Mouse (Mus musculus) retina, adult 2 months (tissue): ENCODE data around the gene Mpzl3.

ENCODE experiments used
- DNase-seq: peaks from one replicate; pipeline ENCODE4 v3.0.0-alpha.2; 2012; ENCODE audit warnings: low read depth, low spot score

Mpzl3 gene

DNA sequence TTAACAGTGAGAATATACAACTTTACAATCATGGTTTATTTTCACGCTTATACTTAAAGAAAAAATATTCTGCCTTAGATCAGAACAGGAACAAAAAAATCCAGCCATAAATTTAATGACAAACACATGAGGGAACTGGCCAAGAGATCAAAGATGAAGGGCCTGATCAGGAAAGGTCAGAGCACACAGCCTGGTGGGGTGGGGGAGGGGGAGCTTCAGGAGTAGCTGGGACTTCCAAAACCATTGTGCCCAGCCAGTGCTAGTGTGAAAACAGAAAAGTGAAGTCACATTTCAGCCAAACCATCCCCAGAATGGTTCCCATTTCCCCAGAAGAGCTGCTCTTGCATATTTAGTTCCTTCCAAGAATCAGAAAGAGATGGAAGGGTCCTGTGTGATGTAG is 47.5 kb downstream of the Mpzl3 start:
- no peak for DNase-seq

DNA sequence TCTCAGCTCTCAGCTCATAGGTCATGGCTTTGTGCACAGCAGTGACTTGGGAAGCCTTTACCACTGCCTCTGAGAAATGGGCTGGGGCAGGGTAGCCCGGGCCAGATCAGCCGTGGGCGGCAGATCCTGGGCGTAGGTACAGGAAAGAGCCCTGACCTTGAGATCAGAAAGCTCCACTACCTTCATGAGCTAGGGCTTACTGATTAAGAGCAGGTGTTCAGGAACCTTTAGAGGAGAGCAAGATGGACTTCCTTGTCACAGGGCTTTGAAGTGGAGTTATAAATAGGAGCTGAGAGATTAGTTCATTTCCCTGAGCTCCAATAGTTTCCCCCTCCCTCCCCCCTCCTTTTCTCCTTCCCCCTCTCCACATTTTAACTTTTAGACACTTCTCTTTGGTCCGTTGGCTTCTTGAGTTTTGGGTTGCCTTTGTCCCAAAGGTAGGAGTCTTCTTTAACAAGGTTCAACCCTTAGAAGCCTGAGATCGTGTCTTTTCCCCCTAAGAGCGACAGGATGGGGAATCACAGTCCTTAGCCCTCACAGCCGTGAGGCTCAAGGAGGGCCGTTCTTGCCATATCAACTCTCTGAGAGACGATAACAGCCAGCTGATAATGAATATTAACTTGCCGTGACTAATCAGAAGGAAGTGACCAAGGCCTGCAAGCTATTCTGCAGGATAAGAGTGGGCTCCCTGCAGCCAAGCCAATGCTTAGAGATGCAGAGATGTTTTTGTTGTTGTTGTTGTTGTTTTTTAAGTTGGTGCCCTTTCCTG is 48.4 kb downstream of the Mpzl3 start:
- no peak for DNase-seq

DNA sequence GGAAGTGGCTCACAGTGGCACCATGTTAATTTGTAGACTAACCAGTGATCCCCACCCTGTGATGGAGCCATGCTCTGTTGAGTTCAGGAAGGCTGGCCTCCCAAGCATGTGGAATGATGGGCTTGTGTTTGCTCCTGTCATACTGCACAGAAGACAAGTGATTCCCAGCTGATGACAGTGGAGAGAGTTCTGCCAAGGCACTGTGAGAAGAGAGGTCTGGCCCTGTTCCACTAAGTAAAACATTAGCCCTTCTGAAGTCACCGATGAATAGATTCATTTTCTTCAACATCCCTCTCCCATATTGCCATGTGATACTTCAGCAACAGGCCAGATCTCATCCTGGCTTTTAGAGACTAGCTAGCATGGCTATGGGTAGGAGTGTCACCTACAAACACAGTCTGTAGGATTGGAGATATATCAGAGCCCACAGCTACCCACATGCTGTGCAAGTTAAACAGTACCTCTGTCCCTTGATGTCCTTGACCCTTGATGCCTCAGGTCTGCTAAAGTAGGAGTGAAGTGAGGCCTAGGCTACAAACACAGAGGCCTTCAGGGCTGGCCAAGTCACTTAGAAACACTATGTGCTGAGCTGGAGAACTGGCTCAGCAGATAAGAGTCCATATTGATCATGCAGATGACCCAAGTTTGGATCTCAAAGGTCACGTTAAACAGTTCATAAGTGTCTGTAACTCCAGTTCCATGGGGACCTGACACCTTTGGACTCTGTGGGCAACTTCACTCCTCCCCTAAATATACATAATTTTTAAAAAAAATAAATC is 50.8 kb downstream of the Mpzl3 start:
- no peak for DNase-seq

DNA sequence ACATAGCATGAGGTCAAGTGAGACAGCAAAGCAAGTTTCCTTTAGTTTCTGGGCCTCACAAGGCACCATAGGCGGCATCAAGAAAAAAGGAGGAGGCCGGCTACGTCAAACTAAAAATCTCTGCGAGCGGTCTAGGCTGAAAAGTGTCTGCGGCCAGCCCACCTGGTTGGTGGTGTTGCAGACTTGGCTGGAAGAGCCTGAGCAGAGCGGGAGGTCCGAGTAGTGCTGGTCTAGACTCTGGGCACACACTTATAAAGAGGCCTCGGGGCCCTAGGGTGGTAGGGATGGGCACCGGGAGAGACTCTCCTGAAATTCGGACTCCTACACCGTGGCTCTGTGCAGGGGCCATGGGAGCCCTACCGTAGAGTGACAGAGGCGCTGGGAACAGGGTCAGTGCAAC is 60.7 kb downstream of the Mpzl3 start:
- peak; percentile 26 for DNase-seq

DNA sequence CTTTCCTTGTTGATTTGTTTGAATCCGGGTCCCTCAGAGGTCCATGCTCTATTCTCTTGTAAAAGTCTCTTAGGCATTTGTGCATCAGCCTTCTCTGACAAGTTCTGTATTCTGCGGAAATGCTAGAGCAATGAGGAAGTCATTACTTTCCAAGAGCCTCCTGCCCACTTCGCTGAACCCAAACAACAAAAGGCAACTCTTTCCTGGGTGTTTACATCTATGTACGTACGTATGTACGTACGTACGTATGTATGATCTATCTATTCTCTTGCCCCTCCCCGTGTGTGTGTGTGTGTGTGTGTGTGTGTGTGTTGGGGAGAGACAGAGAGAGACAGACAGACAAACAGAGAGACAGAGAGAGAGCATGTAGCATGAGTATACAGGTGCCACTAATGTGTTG is 61.8 kb downstream of the Mpzl3 start:
- no peak for DNase-seq

DNA sequence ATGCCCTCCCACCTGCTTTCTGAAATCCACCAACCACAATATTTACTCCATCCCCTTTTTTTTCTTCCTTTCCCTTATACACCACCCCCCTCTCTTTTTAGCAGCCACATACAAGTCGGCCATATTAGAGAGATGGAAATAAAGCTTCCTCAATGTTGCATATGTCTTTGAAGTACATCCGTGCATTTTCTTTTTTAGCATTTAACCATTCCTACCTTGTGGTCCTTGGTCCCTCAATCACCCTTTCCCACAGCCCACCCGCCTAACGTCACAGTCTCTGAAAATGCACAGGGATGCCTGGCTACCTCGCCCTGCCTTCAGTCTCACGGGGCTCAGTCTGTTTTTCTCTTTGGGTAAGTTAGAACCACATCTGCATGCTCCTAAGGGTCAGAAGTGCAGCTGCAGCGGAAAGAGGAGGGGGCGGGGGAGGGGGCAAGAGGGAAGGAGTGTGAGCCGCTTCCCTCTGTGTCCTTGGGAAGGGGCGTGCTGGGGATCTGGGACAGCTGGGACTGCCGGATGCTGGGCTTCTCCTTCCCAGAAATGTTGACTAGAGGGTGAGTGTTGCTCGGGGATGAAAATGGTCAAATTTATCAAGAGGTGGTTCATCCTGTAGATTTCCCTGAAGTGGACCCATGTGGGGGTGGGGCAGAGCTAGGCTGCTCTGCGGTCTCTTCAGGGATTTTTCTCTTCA is 62.9 kb downstream of the Mpzl3 start, which contains the start of gene Scn2b:
TSS of gene Scn2b (plus strand) at position 42 of the 691 bp plus-strand sequence.
- DNase-seq = no peak

DNA sequence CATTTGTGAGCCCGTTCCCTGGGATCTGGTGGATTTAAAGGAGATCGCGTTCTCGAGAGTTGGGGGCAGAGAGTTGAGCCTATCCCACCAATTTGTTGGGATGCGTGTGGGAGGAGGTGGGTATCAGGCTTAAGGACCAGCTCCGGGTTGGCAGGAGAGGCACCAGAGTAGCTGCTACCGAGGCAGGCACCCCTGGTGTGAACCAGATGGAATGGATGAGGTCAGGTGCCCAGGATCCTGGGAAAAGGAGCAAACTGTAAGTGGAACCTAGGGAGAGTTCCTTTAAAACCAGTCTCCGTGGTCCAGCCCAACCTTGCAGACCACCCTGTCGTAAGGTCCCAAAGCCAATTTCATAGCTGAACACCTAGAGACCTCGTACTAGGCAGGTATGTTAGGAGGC is 63.6 kb downstream of the Mpzl3 start:
- no peak for DNase-seq

DNA sequence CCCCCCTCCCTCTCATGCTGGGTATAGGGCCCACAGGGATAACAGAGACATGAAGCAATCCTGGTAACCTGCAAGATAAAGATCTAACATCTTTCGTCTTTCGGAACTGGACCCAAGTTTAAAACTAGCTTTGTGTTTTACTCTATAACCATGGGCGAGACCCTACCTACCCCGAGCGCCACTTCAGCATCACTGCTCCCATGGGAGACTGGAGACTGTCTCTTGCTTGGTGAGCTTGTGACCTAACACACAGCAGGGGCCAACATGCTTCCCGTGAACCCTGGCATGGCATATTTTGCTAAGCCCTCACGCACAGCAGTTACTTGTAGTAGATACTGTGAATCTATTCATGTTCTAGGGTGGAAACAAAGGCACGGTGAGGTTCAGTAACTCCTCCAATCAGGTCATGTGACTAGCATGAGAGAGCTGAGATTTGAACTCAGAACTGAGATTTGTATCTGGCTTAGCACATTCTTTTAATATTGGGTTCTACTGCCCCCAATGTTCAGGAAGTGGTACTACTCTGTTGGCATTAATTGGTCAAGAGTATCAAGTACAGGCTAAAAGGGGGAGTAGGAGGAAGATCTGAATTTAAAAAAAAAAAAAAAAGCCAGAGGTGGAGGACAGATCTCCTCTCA is 64.4 kb downstream of the Mpzl3 start:
- DNase-seq = no peak

DNA sequence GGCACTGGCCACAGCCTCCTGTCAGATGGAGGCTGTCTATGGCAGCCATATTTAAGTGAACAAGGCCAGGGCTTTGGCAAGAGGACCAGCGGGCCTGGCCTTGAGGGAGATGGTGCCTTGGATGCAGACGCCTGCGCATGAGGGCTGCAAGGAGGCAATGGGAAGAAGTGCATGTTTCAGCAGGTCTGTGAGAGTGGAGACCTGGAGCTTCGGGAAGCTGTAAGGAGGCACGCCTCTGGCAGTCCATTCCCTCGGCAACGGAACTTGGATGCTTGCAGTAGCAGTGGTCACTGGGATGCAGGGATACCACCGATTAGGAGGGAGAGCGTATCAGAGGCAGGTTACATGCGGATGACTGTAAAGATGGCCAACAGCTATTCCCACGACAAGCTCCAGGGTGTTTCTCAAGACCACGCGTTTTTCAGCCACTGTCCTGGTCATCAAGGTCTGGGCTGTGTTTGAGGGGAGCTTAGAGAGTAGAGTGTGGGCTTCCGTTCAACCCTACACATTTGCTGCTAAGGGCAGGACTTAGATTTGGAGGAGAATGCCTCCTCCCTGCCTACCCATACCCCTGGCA is 65.1 kb downstream of the Mpzl3 start:
- no peak for DNase-seq

DNA sequence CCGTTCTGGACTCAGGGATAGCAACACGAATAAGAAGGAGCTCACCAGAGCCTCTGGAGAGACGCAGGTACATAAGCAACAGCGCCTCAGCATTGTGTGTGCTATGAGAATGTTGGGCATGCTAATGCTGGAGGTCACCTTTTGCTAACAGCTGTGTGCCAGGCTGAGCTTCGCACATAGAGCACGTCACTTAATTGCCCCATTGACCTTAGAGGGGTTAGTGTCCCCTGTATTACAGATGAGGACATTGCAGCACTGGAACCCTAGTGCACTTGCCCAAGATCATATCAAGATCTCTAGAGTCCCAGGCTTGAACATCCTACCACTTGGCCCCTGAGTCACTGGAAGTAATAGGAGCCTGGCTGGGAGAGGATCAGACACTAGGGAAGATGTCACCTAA is 65.6 kb downstream of the Mpzl3 start:
- DNase-seq = no peak

DNA sequence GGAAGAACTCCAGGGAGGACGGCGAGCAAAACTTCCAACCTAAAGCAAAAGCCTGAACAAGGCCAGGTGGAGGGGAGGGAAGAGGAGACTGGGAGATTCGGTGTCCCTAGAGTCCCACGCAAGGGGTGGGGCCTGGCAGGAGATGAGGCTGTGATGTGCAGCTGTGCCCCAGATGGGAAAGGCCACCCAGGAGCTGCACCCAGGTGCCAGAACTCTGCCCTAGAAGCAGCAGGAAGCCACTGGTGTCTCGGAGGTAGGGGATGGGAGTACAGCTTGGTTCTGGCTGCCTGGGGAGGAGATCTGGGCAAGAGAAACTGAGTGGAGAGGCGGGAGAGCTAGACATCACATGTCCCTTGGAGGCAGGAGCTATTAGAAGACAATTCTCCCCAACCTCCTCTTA is 66.0 kb downstream of the Mpzl3 start:
- DNase-seq = no peak

DNA sequence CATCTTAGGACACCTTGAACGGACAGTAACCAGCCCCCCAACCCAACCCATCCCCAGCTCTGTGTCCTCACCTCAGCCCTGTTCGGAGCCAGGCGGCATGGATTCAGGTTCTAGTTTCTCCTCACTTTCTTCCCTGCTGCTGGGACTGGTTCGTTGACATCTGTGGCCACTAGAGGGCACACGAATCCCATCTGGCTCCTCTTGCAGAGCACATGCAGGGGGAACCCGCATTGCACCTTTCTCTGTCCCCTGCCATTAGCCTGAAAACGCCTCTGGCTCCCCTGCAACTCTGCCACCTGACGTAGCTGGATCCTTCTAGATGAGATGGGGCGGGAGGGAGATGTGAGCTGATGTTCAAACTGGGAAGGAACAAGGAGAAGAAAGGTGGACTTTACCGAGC is 66.8 kb downstream of the Mpzl3 start:
- peak; percentile 39 for DNase-seq

DNA sequence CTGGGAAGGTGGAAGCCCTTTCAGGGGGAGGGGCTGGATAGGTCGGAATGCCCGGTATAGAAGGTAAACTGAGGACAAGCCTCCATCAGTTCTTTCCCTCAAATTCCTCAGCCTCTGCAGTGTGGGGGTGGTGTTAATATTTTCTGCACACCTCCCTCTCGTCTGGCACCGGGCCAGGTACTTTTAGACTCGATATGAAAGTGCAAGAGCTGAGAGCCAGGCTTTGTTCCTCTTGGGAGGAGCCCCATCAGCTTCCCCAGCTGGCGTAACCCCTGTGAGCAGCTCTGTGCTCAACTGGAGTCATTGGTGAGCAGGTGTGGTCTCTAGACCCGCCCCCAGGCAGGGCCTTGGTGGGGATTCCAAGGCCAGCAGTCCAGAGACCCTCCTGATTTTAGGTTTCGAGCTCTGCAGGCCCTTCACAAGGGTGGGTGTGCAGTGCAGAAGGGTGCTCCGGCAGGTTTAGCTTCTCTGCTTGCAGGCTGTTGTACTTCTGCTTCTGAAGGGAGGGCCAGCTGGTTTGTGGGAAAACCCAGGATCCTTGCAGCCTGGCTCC is 67.3 kb downstream of the Mpzl3 start:
- DNase-seq = no peak

DNA sequence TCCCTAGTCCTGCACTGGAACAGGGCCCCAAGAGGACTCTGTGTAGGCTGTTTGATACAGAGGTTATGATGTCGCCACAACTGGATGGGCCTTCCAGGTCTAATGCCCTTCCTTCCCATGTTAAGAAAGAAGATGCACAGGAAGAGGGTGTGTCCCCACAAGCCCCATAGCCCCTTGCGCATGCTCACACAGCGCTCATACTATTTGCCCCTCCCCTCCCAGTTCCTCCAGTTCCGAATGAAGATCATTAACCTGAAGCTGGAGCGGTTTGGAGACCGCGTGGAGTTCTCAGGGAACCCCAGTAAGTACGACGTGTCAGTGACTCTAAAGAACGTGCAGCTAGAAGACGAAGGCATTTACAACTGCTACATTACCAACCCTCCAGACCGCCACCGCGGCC is 70.2 kb downstream of the Mpzl3 start:
- no peak for DNase-seq

DNA sequence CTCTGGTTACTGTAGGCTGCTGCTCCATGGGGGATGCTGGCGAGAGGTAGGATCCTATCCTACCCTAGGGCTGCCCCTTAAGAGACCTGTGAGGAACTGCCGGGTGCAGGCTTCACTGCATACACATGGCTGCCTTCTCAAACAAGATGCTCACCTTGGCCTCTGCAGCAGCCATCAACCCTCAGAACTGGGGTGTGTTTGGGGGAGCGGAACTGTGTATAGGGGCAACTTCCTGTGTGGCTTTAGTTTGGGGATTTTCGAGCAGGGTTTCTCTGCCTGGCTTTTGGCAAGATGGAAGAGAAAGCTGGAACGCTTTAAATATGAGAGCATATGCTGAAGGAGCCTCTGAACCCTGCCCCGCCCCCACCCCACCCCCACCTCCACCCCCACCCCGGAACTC is 72.0 kb downstream of the Mpzl3 start:
- DNase-seq = no peak
